Mouse (Mus musculus) adrenal gland, postnatal 14 days (tissue): ENCODE measurements around the gene Shisal1. TPM values are rescaled to one million over a fixed set of nuclear protein-coding genes. Genes with fewer than 3 reads are reported as not detected.

Experiments
- DNase-seq: peaks from one replicate; pipeline ENCODE4 v3.0.0; 2021; ENCODE audit warnings: mixed read lengths
- total RNA-seq: library from RNA; stranded (reverse); gene quantifications from 2 replicates; pipeline ENCODE4 v1.2.3, GENCODE M21; 2021

The Shisal1 gene
- total RNA-seq, 1 experiment from 2014 or later, result 1.8 TPM

DNA sequence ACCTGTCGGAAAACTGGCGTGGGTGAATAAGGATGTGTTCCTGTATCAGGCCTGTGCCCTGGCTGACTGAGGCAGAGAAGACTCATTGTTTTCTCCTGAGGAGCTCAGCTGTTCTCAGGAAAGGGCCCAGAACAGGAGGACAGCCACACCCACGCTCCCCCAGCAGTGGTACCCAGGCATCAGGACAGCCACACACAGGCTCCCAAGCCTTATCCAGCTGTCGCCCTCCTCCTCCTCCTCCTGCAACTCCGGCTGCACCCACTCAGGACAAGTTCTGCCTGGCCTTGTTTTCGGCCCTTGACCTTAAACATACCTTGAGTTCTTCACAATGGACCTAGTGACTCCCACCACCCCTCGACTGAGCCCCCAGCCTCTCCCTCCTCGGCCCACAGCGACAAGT is 68.2 kb downstream of the Shisal1 start:
- DNase-seq, result no peak

DNA sequence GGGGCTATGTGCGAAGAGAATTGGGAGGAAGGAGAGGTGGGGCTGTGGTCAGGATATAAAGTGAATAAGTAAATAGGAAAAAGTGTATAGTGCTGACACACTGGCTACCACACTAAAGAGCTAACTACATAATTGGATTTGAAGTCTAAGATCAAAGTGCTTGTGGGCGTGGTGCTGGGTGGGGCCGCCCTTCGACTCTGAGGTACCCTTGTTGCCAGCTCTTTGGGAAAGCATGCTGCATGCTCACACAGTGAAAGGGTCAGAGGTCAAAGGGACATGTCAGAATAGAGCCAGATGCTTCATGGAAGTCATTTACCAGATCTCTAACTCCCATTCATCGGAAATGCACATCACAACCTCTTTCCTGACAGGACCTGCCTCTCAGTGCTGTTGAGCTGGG is 74.1 kb downstream of the Shisal1 start:
- DNase-seq, result no peak

DNA sequence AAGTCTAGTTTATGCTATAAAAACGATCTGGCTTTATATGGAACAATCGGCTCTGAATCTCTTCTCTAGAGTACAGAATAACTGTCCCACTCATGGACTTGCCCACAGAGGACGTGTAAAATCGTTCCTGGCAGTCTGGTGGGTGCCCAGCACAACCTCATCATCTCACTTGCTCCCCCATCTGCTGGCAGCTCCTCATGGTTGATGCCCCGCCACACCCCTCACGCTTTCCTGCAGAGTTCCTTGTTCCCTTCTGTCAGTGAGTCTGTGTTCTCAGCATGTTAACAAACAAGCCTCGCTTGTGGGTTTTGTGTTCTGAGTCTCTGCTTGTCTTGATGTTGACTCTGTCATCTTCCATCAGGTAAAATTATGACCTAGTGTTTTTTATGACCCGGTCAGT is 79.5 kb downstream of the Shisal1 start:
- no peak for DNase-seq

DNA sequence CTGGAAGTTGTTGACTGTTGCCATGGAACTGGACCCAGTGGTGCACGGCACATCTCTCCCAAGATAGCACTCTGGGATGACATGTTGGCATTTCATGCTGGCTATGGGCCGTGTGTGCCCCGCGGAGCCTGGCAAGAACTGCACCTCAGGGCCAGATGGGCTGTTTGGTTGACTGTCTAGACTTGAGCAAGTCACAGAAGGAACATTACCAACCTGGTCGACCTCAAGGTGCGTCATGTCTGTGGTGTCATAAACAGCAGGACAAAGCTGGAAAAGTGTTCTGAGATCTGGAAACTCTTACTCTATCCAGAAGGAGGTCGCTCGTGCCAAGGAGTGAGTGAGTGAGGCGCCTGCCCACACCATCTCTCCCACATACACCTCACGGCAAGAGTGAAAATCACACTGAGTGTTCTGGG is 80.3 kb downstream of the Shisal1 start:
- DNase-seq, result no peak

DNA sequence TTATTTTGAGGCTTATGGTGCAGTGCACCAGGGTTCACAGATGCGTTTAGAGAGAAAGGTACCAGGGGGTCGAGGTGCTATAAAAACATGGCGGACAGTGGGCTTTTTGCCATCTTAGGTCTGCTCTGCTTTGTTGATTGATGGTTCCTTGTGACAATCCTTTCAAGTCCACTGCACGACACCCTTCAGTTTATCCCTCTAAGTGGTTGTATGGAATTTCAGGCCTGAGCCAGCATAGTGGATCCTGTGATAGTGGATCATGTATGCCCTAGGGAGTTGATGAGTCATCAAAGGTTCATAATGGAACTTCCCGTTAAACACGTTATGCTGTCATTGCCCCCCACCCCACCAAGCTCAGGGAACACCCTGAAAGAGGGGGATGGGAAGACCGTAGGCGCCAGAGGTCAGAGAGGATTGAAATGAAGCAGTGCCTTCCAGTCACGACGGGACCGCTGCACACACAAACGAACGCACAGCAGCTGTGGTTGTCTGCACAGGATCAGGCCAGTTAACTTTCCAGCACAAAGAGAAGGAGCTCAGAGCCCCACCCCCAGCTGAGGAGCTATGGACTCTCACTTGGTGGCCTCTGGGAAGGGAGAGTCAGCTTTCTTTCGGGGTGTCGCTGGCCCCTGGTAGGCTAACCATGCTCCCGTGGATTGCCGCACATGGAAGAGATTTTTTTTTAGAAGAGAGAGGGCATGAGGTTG is 81.1 kb downstream of the Shisal1 start:
- no peak for DNase-seq

DNA sequence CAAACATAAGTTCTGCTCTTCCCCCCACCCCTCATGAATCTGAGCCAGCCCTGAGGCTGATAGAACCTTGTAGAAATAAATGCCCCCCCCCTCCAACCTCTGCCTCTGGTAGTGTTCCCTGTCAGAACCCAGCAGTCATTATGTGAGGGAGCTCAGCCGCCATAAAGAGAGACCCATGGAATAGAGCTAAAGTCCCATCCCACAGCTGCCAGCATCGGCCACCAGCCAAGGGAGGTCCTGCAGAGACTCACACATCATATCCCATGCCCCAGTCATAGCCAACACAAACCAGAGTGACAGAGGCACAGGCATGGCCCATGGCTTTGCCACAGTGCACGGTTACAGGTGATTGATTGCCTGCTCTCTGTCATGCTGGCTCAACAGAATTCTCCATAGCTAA is 82.2 kb downstream of the Shisal1 start:
- no peak for DNase-seq

DNA sequence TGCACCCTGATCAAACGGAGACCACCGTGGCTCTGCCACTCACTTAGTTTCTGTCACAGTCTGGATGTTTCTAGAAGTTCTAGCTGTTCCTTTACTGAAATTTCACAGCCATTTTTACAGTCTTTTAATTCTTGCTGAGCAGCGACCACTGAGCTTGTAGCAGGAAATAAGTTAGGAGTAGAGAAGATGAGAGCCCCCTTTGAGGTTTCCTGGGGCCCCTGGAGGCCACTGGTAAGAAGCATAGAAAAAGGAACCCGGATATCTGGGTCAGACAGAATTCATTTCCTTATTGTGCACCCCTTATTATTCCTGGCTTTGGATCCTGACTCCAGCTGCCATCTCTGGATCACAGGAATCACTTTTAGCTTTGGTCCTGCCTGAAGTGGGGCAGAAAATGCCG is 91.8 kb downstream of the Shisal1 start:
- DNase-seq, result no peak

DNA sequence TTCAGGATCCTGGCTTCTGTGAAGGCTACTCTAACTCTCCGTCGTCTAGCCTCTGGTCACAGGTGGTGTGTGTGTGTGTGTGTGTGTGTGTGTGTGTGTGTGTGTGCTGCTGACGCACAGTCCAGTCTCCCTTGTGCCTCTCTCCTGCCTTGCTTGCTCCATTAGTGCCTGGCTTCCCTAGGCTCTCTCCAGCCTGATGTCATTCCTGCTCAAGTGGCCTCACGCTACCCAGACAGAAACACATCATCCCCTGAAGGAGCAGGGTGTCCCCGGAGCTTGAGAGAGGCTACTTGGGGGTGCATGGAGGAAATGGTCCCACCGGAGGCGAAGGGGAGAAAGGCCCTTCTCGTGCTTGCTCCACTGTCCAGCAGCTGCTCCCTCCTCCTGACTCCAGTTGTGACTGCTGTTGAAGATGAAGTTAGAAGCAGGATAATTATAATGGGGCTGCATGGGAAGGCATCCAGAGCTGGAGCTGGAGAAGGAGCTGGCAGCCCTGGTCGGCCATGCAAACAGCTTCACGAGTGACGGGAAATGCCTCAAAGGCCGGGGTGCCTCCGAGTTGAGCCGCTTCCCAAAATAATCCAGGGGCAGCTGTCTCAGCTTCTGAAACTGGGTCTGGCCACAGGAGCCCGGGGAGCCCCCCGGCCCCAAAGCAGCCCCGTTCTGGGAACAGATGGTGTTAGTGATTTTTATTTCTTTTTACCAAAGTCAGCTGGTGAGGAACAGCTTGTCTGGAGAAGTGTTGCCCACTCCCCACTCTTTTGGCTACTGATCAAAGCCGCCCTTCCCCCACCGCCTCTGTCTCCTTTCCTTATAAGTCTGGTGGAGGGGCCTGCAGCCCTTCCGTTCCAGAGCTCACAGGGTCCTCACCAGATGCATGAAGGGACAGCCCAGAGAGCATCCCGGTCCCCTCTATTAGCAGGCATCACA is 94.7 kb downstream of the Shisal1 start:
- no peak for DNase-seq

DNA sequence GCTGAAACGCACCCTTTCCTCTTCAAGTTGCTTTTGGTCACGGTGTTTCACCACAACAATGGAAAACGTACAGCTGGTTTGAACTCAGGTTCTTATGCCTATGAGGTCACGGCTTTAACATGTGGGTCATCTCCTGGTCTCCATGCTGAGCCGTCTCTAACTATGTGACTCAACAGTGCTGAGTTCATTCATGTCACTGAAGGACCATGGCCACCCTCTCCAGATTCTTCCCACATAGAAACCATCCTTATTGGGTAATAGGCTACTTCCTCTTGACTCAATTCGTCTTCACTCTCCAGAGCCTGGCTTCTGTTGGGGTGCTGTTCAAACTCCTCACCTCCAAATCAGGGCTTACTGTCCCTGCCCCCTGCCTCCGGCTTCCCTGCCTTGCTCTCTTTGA is 95.6 kb downstream of the Shisal1 start:
- no peak for DNase-seq

DNA sequence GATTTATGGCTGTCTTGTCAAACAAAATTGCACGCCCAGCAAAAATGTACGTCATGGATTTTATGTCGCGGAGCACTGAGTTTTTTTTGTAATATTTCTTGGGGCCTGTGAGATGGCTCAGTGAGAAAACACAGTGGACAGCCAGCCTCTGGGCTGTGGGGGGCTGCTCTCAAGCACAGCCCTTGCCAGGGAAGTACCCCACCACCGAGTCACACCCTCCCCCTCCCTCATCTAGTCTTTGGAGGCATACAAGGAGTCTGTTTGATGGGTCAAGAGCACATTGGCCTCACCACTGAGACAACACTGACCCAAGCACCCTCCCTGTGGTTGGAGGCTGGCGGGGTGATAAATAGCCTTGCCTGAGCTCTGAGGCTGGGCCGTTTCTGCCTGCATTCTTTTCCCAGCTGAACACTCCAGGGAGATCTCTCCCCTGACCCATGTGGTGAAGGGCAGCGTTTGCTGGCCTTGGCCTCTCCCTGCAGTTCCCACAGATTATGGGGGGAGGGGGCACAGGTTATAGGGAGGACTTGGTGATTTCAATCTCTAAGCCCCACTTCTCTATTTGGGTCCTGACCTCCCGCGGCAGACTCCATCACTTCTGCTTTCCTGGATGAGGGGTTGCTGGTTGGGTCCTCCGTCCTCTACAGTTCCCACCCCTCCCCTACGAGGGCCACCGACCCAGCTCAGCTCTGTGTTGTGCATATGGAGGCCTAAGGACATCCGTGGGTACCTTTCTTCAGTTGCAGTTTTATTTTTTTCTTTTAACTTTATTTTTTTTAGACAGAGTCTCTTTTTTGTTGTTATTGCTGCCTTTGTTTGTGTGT is 96.8 kb downstream of the Shisal1 start:
- DNase-seq, result peak; percentile 22

DNA sequence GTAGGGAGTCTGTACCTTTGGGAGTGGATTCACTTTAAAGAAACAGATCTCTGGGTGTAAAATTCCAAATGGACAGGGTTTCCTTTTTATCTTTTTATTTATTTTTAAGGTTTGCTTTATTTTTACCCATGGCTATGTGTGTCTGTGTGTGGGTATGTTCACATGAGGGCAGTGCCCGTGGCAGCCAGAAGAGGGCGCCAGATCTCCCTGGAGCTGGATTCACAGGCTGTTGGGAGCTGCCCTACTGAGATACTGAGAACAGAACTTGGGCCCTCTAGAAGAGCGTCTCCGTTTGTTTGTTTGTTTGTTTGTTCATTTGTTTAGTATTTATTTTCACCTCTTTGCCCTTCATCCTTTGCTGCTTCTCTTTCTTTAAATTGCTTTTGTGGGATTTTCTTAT is 98.1 kb downstream of the Shisal1 start:
- DNase-seq, result no peak

DNA sequence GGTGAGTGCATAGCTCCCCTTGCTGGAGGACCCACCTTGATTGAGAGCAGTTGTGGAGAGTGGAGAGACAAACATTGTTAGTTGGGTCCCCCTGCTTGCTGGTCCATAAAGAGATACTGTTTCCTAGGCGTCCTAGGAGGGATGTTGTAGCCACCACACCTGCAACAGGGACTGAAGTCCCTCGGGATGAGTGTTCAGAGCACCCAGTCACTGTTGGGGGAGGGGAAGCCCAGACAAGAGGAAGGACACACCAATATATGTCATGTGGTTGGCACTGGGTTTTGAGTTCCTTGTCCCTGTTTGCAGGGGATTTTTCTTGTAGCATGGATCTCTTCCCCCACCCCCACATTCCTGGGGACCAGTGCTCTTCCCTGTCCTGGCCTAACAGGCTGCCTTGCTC is 106.0 kb downstream of the Shisal1 start:
- DNase-seq, result no peak

DNA sequence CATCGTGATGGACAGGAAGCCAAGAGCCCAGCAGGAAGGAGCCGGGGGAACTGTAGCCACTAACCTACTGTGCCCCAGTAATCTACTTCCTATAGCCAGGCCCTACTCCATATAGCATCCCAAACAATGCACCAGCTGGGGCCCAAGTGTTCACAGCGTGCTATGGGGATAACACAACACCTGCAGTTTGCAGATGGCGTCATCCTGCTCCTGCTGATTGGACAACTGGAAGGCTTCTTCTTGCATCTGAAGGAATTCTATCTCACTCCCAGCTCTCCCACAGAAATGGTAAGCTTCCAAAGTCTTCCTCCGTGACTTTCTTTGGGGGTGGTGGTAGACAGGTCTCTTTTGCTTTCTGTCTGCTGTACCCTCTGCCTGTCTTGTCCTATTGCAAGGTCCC is 109.3 kb downstream of the Shisal1 start:
- DNase-seq, result no peak

DNA sequence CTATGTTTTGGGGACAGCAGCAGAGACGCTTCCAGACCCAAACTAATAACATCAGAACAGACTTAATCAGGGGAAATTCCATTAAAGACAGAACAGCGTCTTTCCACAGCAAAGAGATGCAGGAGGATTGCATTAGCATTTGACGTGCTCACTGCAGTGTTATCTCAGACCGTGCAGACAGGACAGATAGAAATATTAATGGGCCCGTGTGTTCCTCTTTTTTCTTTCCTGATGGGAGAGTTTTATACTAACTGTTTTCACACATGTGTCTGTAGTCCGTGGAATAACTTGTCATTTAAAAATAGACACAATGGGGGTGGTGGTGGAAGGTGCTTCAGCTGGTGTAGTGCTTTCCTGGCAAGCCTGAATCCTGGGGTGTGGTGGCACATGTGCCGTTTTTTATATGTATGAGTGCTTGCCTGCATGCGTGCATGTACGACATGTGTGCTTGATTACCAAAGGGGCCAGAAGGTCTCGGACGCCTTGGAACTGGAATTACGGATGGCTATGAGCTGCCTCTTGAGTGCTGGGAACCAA is 110.5 kb downstream of the Shisal1 start:
- DNase-seq, result no peak

DNA sequence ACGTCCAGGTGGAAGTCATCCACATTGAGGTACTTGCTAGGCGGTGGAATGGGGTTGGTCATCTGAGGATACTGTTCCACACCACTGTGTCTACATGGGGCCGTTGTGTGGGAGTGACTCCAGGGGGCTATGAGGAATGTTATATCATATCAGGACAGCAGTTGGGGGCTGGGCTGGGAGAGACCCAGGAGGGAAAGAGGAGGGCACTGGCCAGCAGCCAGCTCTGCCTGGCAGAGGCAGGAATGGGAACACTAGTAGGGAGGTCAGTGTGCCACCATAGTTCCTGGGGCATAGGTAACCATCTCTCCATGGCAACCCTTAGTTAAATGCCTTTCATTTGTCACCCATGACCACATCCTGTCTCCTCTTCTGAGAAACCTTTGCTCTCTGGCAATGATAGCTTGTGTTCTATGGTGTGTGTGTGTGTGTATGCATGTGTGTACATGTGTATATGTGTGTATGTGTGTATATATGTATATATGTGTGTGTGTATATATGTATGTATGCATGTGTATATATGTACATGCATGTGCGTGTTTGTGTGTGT is 115.8 kb downstream of the Shisal1 start:
- DNase-seq, result no peak

DNA sequence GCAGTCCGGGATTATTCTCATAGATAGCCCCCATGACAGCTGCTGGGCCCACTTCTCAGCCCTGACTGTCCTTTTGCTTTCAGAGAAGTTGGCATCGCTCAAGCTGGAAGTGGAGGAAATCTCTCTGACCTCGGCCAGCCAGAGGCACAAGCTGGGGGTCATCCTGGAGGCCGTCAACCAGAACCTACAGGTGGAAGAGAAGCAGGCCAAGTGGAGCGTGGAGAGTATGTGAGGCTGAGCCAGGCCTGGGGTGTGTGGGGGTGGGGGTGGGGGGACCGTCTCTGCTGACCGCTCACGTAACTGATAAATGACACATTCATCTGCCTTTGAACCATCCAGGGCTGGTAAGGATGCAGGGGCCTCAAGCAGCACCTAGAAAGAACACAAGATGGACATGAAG is 117.0 kb downstream of the Shisal1 start:
- DNase-seq, result no peak

Other genes starting within 250 kb of the Shisal1 start
- 26.6 and 40.0 TPM in 2 replicates for gene Parvb, start 215.1 kb downstream of the Shisal1 start, total RNA-seq
- 1.3 and 6.9 TPM in 2 replicates for gene Parvg, start 123.1 kb downstream of the Shisal1 start, total RNA-seq
- 6.3 and 7.2 TPM in 2 replicates for gene Rtl6, start 110.7 kb upstream of the Shisal1 start, total RNA-seq
- 7.1 and 8.7 TPM in 2 replicates for gene Prr5, start 222.5 kb upstream of the Shisal1 start, total RNA-seq